Mouse (Mus musculus) megakaryocyte, embryonic 14.5 days (primary cell): ENCODE results near the gene Jak1.

Experiments used
- FLI1 ChIP-seq: IDR thresholded peaks from 2 replicates; pipeline ENCODE4 v1.6.1; 2012; ENCODE audit warnings: low read length, inconsistent platforms, mixed read lengths
- GATA1 ChIP-seq: IDR thresholded peaks from 3 replicates; pipeline ENCODE4 v1.6.1; 2012; ENCODE audit warnings: mixed read lengths, low read length, inconsistent platforms, borderline replicate concordance

DNA sequence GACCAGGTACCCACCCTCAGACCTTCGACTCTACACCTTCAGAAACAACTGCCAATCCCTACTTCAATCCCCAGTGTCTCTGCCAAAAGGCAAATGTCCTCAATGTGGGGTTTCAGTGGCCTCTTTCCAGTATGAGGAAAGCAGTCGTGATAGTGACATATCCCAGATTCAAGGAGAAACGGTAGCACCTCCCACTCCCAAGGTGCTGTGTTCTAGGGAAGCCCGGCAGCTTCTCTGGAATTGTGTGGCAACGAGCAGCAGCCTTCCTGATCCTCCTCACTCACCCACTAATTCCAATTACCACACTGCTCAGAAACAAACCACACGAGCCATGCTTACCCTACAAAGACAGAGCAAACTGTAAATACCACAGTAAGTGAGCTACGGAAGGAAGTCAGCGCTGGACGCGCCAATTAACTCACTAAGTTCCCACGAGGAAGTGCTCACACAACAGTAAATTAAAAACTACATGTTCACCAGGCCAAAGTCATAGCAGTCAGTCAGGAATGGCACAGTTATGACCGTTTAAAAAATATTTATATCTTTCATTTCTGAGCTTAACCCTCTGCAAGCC is 105.8 kb downstream of the Jak1 start:
- TF ChIP-seq GATA1 (no peak), FLI1 (no peak)
